23 mouse cellular contexts compared by ENCODE assay signal in the genomic region with DNA sequence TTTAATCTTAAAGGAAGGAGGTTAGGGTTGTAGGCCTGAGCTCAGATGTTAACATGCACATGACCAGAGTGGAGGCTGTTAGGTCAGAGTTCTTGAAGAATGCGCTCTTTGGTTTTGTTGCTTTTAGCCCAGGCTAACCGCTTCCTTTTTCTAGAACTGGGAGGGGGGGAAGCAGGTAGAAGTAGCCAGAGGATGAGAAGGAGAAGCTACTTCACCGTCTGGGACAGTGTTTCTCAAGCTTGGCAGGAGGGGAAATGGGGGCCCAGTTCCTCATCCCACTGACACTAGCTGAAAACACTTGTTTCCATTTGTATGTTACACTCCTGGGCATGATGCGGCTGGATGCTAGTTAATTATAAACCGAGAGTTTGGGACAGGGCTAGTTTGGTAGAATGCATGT. TPM values are rescaled to one million over a fixed set of nuclear protein-coding genes. Genes with fewer than 3 reads are reported as not detected.
DNase-seq lines count a peak whose midpoint lies in the region; ATAC-seq and TF ChIP-seq lines count a peak whose summit lies in the region.
"Had no signal": no experiment of that assay in that cellular context is flagged by ENCODE, and none has a peak within 500 bp of the region (broad histone marks: within the 10 kb centered on the region; RNA-seq: fewer than 3 reads in every experiment).

No protein-coding gene starts in this region.

- H3K27me3 ChIP-seq in heart, embryonic 12.5 days (replicated peaks): no peaks in the 10 kb centered on the region
- no peaks in the 10 kb centered on the region for H3K27me3 ChIP-seq in heart, adult 2 months (ENCODE audit: control insufficient read depth, insufficient read depth, low read length)
- no peaks in the 10 kb centered on the region for H3K27me3 ChIP-seq in lung, postnatal 0 days (replicated peaks; ENCODE audit: insufficient read depth, low read length)
- H3K27me3 ChIP-seq: heart, embryonic 15.5 days; kidney, embryonic 15.5 days; midbrain, embryonic 12.5 days had no signal

- no peak overlapping the region for H3K4me2 ChIP-seq in heart, embryonic 12.5 days
- H3K4me2 ChIP-seq in lung, postnatal 0 days (replicated peaks; ENCODE audit: low read depth, low read length): no peak overlapping the region
- H3K4me2 ChIP-seq: heart, embryonic 15.5 days; kidney, embryonic 15.5 days; lung, embryonic 14.5 days; midbrain, embryonic 12.5 days had no signal

- no peaks in the 10 kb centered on the region for H3K9me3 ChIP-seq in heart, embryonic 12.5 days (replicated peaks)
- no peaks in the 10 kb centered on the region for H3K9me3 ChIP-seq in lung, postnatal 0 days (ENCODE audit: low read length)
- H3K9me3 ChIP-seq: heart, embryonic 15.5 days; hindbrain, embryonic 10.5 days; kidney, embryonic 15.5 days; midbrain, embryonic 12.5 days had no signal

- H3K9ac ChIP-seq in heart, embryonic 12.5 days: 0 out of 2 replicates have a peak overlapping the region, but pooled peaks have one; percentile 7
- no peak overlapping the region for H3K9ac ChIP-seq in heart, adult 2 months (ENCODE audit: low read depth, low read length)
- no peak overlapping the region for H3K9ac ChIP-seq in lung, postnatal 0 days (replicated peaks; ENCODE audit: low read depth)
- H3K9ac ChIP-seq: heart, embryonic 15.5 days; kidney, embryonic 15.5 days; lung, embryonic 14.5 days; midbrain, embryonic 12.5 days had no signal

- no peak overlapping the region for H3K27ac ChIP-seq in heart, embryonic 12.5 days (ENCODE audit: poor library complexity, severe bottlenecking)
- no peak overlapping the region for H3K27ac ChIP-seq in heart, adult 2 months
- no peak overlapping the region for H3K27ac ChIP-seq in lung, postnatal 0 days (ENCODE audit: low read length)
- H3K27ac ChIP-seq: heart, embryonic 15.5 days; kidney, embryonic 15.5 days; midbrain, embryonic 12.5 days had no signal

- peaks cover 6% of the 10 kb centered on the region for H3K79me2 ChIP-seq in heart, adult 2 months (replicated peaks; ENCODE audit: control insufficient read depth, insufficient read depth, low read length)

- no peak for ATAC-seq in heart, embryonic 12.5 days (ENCODE audit: insufficient number of reproducible peaks, low FRiP score)
- no peak for ATAC-seq in lung, postnatal 0 days
- peak; percentile 83 for ATAC-seq in granulocyte monocyte progenitor cell, adult 5-6 weeks (replicated peaks; ENCODE audit: poor library complexity, severe bottlenecking)
- ATAC-seq in neutrophil, adult 5-6 weeks (ENCODE audit: extremely low read depth, insufficient number of reproducible peaks, low FRiP score, poor library complexity, severe bottlenecking): peak; percentile 47; the same call in 1 of the 2 replicates
- ATAC-seq in inflammation-experienced regulatory T-cells, adult 6 months: no peak
- ATAC-seq: forebrain, embryonic 14.5 days; hindbrain, embryonic 16.5 days had no signal

- peaks cover 26% of the 10 kb centered on the region for H3K4me1 ChIP-seq in heart, embryonic 12.5 days (replicated peaks)
- peaks cover 8% of the 10 kb centered on the region for H3K4me1 ChIP-seq in heart, adult 2 months (ENCODE audit: control insufficient read depth, insufficient read depth, low read length)
- no peaks in the 10 kb centered on the region for H3K4me1 ChIP-seq in lung, postnatal 0 days (ENCODE audit: insufficient read depth, low read depth, low read length)

- 79% methylated on average over 5 of the region's 5 CpGs for WGBS in heart, embryonic 12.5 days
- 75% methylated on average over 5 of the region's 5 CpGs for WGBS in heart, adult 2 months
- 77% methylated on average over 5 of the region's 5 CpGs for WGBS in lung, postnatal 0 days

- no peak overlapping the region for H3K4me3 ChIP-seq in heart, embryonic 12.5 days
- no peak overlapping the region for H3K4me3 ChIP-seq in heart, adult 2 months
- H3K4me3 ChIP-seq in lung, postnatal 0 days (ENCODE audit: low read depth, low read length): no peak overlapping the region
- H3K4me3 ChIP-seq: heart, embryonic 15.5 days; hindbrain, embryonic 10.5 days; kidney, embryonic 15.5 days; midbrain, embryonic 12.5 days had no signal

- DNase-seq in heart, adult 2 months: no peak
- DNase-seq in lung, postnatal 0 days (ENCODE audit: low spot score): peak; percentile 17
- DNase-seq in lung, postnatal 10 days: no peak
- DNase-seq: adrenal gland, postnatal 25 days; cerebellum, adult 18-20 months; cerebellum, postnatal 25 days; embryo, embryonic 11 days; gastrocnemius, postnatal 10 days; heart, adult 18-20 months; layer of hippocampus, adult 9-11 months; lung, embryonic 14.5 days; right cerebral cortex, postnatal 14 days; spleen, adult 18-20 months had no signal

- H3K36me3 ChIP-seq in heart, embryonic 12.5 days: no peaks in the 10 kb centered on the region
- no peaks in the 10 kb centered on the region for H3K36me3 ChIP-seq in heart, adult 2 months (ENCODE audit: control insufficient read depth, insufficient read depth, low read length)
- no peaks in the 10 kb centered on the region for H3K36me3 ChIP-seq in lung, postnatal 0 days (ENCODE audit: insufficient read depth, low read length)
- H3K36me3 ChIP-seq: heart, embryonic 15.5 days; hindbrain, embryonic 10.5 days; kidney, embryonic 15.5 days; midbrain, embryonic 12.5 days had no signal

- intact Hi-C loops in heart, adult 2 months (cut with DNase I): no loop called here

- no peak for TF ChIP-seq CTCF in heart, adult 2 months (IDR thresholded peaks at IDR 0.05)
- TF ChIP-seq CTCF in lung, postnatal 0 days (IDR thresholded peaks at IDR 0.05): no peak

- no peak for TF ChIP-seq POLR2A in heart, adult 2 months (IDR thresholded peaks at IDR 0.05; ENCODE audit: insufficient read depth, low read depth, low read length)

- TF ChIP-seq EP300 in heart, adult 2 months (IDR thresholded peaks at IDR 0.05; ENCODE audit: insufficient read depth, low read depth, low read length): no peak
- no peak for TF ChIP-seq EP300 in lung, postnatal 0 days (IDR thresholded peaks at IDR 0.05)

RNA-seq across cellular contexts. Expression of a gene that starts 8.2 kb away (rescaled TPM):
- 15.5 and 19.3 TPM in 2 replicates for polyA plus RNA-seq in heart, embryonic 12.5 days (2016; fragmentation: Nextera tagmentation; extraction: Ambion mirVana)
- total RNA-seq in heart, adult 2 months (2021): 10 to 100 TPM; 36.9 to 42.0 TPM
- polyA plus RNA-seq in heart, adult 2 months (2012; rRNA removed): 33.3 and 59.3 TPM in 2 replicates
- polyA plus RNA-seq in lung, postnatal 0 days (2015; fragmentation: Nextera tagmentation; extraction: Ambion mirVana): 12.7 and 13.7 TPM in 2 replicates
- 31.0 and 42.0 TPM in 2 replicates for total RNA-seq in granulocyte monocyte progenitor cell, adult 5-6 weeks (2014; fragmentation: Nextera tagmentation)
- total RNA-seq in granulocyte monocyte progenitor cell, adult 5-6 weeks (2017): 33.7 and 36.8 TPM in 2 replicates
- total RNA-seq in neutrophil, adult 5-6 weeks (2017): 86.6 and 89.4 TPM in 2 replicates
- polyA plus RNA-seq in inflammation-experienced regulatory T-cells, adult 6 months (2017; shearing (Covaris generic)): 10 to 100 TPM; 13.0 to 20.4 (median 17.3) TPM

RNA-seq across cellular contexts. Expression of a gene that starts 52.8 kb away (rescaled TPM):
- 2.6 TPM in 2 replicates for polyA plus RNA-seq in heart, embryonic 12.5 days (2016; fragmentation: Nextera tagmentation; extraction: Ambion mirVana)
- total RNA-seq in heart, adult 2 months (2021): 1 to 10 TPM; 2.0 to 3.4 TPM
- 0.88 and 1.4 TPM in 2 replicates for polyA plus RNA-seq in heart, adult 2 months (2012; rRNA removed)
- polyA plus RNA-seq in lung, postnatal 0 days (2015; fragmentation: Nextera tagmentation; extraction: Ambion mirVana): 2.2 and 2.6 TPM in 2 replicates
- total RNA-seq in granulocyte monocyte progenitor cell, adult 5-6 weeks (2014; fragmentation: Nextera tagmentation): 0.45 TPM in 1 of 2 replicates, not detected in the other
- 0.13 and 0.21 TPM in 2 replicates for total RNA-seq in granulocyte monocyte progenitor cell, adult 5-6 weeks (2017)
- total RNA-seq in neutrophil, adult 5-6 weeks (2017): not detected in 2 replicates
- polyA plus RNA-seq in inflammation-experienced regulatory T-cells, adult 6 months (2017; shearing (Covaris generic)): not detected

RNA-seq across cellular contexts. Expression of a gene that starts 57.0 kb away (rescaled TPM):
- polyA plus RNA-seq in heart, embryonic 12.5 days (2016; fragmentation: Nextera tagmentation; extraction: Ambion mirVana): 259 and 289 TPM in 2 replicates
- 10 to 100 TPM; 14.3 to 32.5 TPM for total RNA-seq in heart, adult 2 months (2021)
- polyA plus RNA-seq in heart, adult 2 months (2012; rRNA removed): 23.0 and 46.7 TPM in 2 replicates
- 620 and 625 TPM in 2 replicates for polyA plus RNA-seq in lung, postnatal 0 days (2015; fragmentation: Nextera tagmentation; extraction: Ambion mirVana)
- 358 and 366 TPM in 2 replicates for total RNA-seq in granulocyte monocyte progenitor cell, adult 5-6 weeks (2014; fragmentation: Nextera tagmentation)
- 177 and 225 TPM in 2 replicates for total RNA-seq in granulocyte monocyte progenitor cell, adult 5-6 weeks (2017)
- total RNA-seq in neutrophil, adult 5-6 weeks (2017): 168 and 198 TPM in 2 replicates
- polyA plus RNA-seq in inflammation-experienced regulatory T-cells, adult 6 months (2017; shearing (Covaris generic)): 1,000 to 10,000 TPM; 2,830 to 6,239 (median 3,618) TPM

Comparison
In these comparisons a context has a peak if more than half of its experiments do, and no peak if none do; other contexts are left out.
1. ATAC-seq: peak in granulocyte monocyte progenitor cell, adult 5-6 weeks (single experiment) and neutrophil, adult 5-6 weeks (single experiment); none in heart, embryonic 12.5 days (single experiment), lung, postnatal 0 days (single experiment) and inflammation-experienced regulatory T-cells, adult 6 months (single experiment).